Mouse (Mus musculus): ENCODE data around the gene Gm5089. TPM values are rescaled to one million over a fixed set of nuclear protein-coding genes. Genes with fewer than 3 reads are reported as not detected.

The Gm5089 gene
- total and polyA plus RNA-seq, 3 experiments = 0.05 TPM; not detected in 2

DNA sequence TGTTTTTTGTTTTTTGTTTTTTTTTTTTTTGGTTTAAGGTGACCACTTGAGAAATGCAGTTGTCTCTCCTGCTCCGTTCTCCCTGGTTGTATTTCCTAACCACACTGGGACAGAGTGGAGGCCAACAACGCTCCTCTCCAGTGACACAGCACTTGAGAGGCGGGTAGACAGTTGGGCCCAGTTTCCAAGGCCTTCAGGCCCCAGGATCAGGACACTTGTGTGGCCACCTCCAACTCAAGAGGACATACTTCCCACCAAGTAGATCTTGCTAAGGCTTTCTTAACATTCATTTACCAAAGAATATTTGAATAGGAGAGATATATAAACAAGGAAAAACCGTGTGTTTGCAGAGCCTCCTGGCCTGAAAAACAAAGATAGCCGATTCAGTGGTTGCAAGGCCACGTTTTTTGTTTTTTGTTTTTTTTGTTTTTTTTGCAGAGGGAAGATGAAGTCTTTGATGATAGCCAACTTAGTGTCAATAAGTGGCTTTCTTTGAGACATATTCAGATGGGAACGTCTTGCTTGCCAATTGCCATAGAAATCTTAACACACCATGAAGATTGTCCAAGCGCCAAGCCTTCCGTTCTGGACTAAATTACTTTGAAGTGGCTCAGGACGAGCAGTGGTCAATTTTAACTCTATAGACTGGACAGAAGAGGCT is 4.1 kb upstream of the Gm5089 start:
- ATAC-seq (ENCODE audit: extremely low read depth, insufficient number of reproducible peaks, low FRiP score, poor library complexity, severe bottlenecking) (no peak), DNase-seq (ENCODE audit: low spot score) (no peak)
- no peak for TF ChIP-seq CTCF (IDR thresholded peaks at IDR 0.05; ENCODE audit: low read depth, low read length)
- no peak for TF ChIP-seq POLR2AphosphoS5 (IDR thresholded peaks at IDR 0.05; ENCODE audit: insufficient replicate concordance, low read depth, low read length)
- no peak for TF ChIP-seq TAL1 (conservative IDR thresholded peaks at IDR 0.05; ENCODE audit: low read depth, low read length)
- TF ChIP-seq GATA1 (IDR thresholded peaks at IDR 0.05; ENCODE audit: borderline replicate concordance, low read length) = no peak
- TF ChIP-seq GATA2 (IDR thresholded peaks at IDR 0.05; ENCODE audit: borderline replicate concordance, low read depth, low read length) = no peak
- H3K4me1 ChIP-seq (ENCODE audit: insufficient read depth, low read depth, low read length) = no peaks in the 10 kb centered on the region
- no peaks in the 10 kb centered on the region for H3K36me3 ChIP-seq (replicated peaks)
- H3K9me3 ChIP-seq (replicated peaks) = no peaks in the 10 kb centered on the region
- H3K4me3 ChIP-seq (ENCODE audit: low read depth, low read length) = no peak overlapping the region
- H3K27me3 ChIP-seq (ENCODE audit: insufficient read depth, low read length) = peaks cover 11% of the 10 kb centered on the region; the same call in 1 of the 2 replicates

- DNase-seq (ENCODE audit: low spot score) = no peak
- Histone ChIP-seq H3K9me3 (replicated peaks) (no peaks in the 10 kb centered on the region), H3K4me3 (ENCODE audit: low read depth, low read length) (no peak overlapping the region), H3K27me3 (ENCODE audit: insufficient read depth, low read length) (peaks cover 11% of the 10 kb centered on the region; the same call in 1 of the 2 replicates), H3K36me3 (replicated peaks) (no peaks in the 10 kb centered on the region), H3K4me1 (ENCODE audit: insufficient read depth, low read depth, low read length) (no peaks in the 10 kb centered on the region)
- no peak for ATAC-seq (ENCODE audit: extremely low read depth, insufficient number of reproducible peaks, low FRiP score, poor library complexity, severe bottlenecking)
- TF ChIP-seq TAL1 (conservative IDR thresholded peaks at IDR 0.05; ENCODE audit: low read depth, low read length) = no peak
- no peak for TF ChIP-seq GATA2 (IDR thresholded peaks at IDR 0.05; ENCODE audit: borderline replicate concordance, low read depth, low read length)
- TF ChIP-seq POLR2AphosphoS5 (IDR thresholded peaks at IDR 0.05; ENCODE audit: insufficient replicate concordance, low read depth, low read length) = no peak
- TF ChIP-seq GATA1 (IDR thresholded peaks at IDR 0.05; ENCODE audit: borderline replicate concordance, low read length) = no peak
- TF ChIP-seq CTCF (IDR thresholded peaks at IDR 0.05; ENCODE audit: low read depth, low read length) = no peak
These were observed 3.3 kb upstream of the Gm5089 start for GRCm38 (mm10) chr14:122453996-122454738.

GRCm38 (mm10) chr14:122453388-122453995 is 2.6 kb upstream of the Gm5089 start:
- Histone ChIP-seq H3K9me3 (replicated peaks) (no peaks in the 10 kb centered on the region), H3K4me1 (ENCODE audit: insufficient read depth, low read depth, low read length) (no peaks in the 10 kb centered on the region), H3K36me3 (replicated peaks) (no peaks in the 10 kb centered on the region), H3K27me3 (ENCODE audit: insufficient read depth, low read length) (peaks cover 11% of the 10 kb centered on the region; the same call in 1 of the 2 replicates), H3K4me3 (ENCODE audit: low read depth, low read length) (no peak overlapping the region)
- ATAC-seq (ENCODE audit: extremely low read depth, insufficient number of reproducible peaks, low FRiP score, poor library complexity, severe bottlenecking) (no peak), DNase-seq (ENCODE audit: low spot score) (no peak)
- no peak for TF ChIP-seq GATA2 (IDR thresholded peaks at IDR 0.05; ENCODE audit: borderline replicate concordance, low read depth, low read length)
- TF ChIP-seq GATA1 (IDR thresholded peaks at IDR 0.05; ENCODE audit: borderline replicate concordance, low read length) = no peak
- no peak for TF ChIP-seq TAL1 (conservative IDR thresholded peaks at IDR 0.05; ENCODE audit: low read depth, low read length)
- TF ChIP-seq POLR2AphosphoS5 (IDR thresholded peaks at IDR 0.05; ENCODE audit: insufficient replicate concordance, low read depth, low read length) = no peak
- no peak for TF ChIP-seq CTCF (IDR thresholded peaks at IDR 0.05; ENCODE audit: low read depth, low read length)

- DNase-seq (ENCODE audit: low spot score) = no peak
These were observed 1.9 kb upstream of the Gm5089 start for GRCm38 (mm10) chr14:122452701-122453387.

DNA sequence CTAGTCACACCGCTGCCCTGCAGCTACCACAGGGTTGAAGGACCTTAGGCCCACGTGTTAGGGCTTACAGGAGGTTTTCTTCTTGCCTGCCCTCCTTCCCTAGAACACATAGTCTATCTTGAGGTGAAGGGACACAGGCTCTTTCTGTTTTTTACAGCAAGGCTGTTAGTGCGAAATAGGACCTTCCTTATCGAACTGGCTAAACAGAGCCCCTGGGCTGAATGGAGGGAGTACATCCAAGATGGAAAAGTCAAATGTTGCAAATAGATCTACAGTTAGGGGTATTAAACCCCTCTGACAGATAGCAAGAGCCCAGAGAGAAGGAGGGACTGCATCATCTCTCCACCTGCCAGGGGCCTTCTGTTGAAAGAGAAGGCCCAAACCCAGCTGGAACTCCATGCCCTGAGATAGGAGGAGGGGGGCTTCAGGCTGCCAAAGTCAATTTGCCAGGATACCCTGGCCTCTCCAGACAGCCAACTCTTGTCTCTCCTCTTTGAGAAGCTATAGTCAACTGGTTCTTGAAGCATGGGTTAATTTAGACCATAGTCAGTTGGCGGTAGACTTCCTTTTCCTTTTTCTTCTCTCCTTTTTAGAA is 733 bp upstream of the Gm5089 start:
- Histone ChIP-seq H3K27me3 (ENCODE audit: insufficient read depth, low read length) (peaks cover 11% of the 10 kb centered on the region; the same call in 1 of the 2 replicates), H3K4me3 (ENCODE audit: low read depth, low read length) (no peak overlapping the region), H3K9me3 (replicated peaks) (no peaks in the 10 kb centered on the region), H3K36me3 (replicated peaks) (no peaks in the 10 kb centered on the region), H3K4me1 (ENCODE audit: insufficient read depth, low read depth, low read length) (no peaks in the 10 kb centered on the region)
- DNase-seq (ENCODE audit: low spot score) = no peak
- TF ChIP-seq POLR2AphosphoS5 (IDR thresholded peaks at IDR 0.05; ENCODE audit: insufficient replicate concordance, low read depth, low read length) (no peak), TAL1 (conservative IDR thresholded peaks at IDR 0.05; ENCODE audit: low read depth, low read length) (no peak), GATA1 (IDR thresholded peaks at IDR 0.05; ENCODE audit: borderline replicate concordance, low read length) (no peak)
- ATAC-seq (ENCODE audit: extremely low read depth, insufficient number of reproducible peaks, low FRiP score, poor library complexity, severe bottlenecking) = no peak

More at GRCm38 (mm10) chr14:122452701-122453387, 1.9 kb upstream of the Gm5089 start:
- no peak for ATAC-seq (ENCODE audit: extremely low read depth, insufficient number of reproducible peaks, low FRiP score, poor library complexity, severe bottlenecking)
- no peak overlapping the region for H3K4me3 ChIP-seq (ENCODE audit: low read depth, low read length)
- H3K4me1 ChIP-seq (ENCODE audit: insufficient read depth, low read depth, low read length) = no peaks in the 10 kb centered on the region
- TF ChIP-seq TAL1 (conservative IDR thresholded peaks at IDR 0.05; ENCODE audit: low read depth, low read length) (no peak), POLR2AphosphoS5 (IDR thresholded peaks at IDR 0.05; ENCODE audit: insufficient replicate concordance, low read depth, low read length) (no peak), GATA2 (IDR thresholded peaks at IDR 0.05; ENCODE audit: borderline replicate concordance, low read depth, low read length) (no peak), GATA1 (IDR thresholded peaks at IDR 0.05; ENCODE audit: borderline replicate concordance, low read length) (no peak)
- H3K36me3 ChIP-seq (replicated peaks) = no peaks in the 10 kb centered on the region
- no peaks in the 10 kb centered on the region for H3K9me3 ChIP-seq (replicated peaks)
- H3K27me3 ChIP-seq (ENCODE audit: insufficient read depth, low read length) = peaks cover 11% of the 10 kb centered on the region; the same call in 1 of the 2 replicates

Measured in G1E (cell line).